Mouse (Mus musculus) adipose tissue, adult 10 weeks (tissue): ENCODE data around the gene Mfsd4b5. TPM values are rescaled to one million over a fixed set of nuclear protein-coding genes. Genes with fewer than 3 reads are reported as not detected.

Source experiments
- polyA plus RNA-seq: library from polyadenylated mRNA; stranded (reverse); fragments of 350-450 nt; fragmentation: Illumina TruSeq; extraction: RNeasy Lipid Tissue Mini Kit (QIAGEN cat#74804); gene quantifications from one replicate; pipeline ENCODE4 v1.2.3, GENCODE M21; 2014; ENCODE audit warnings: low read depth, low replicate concordance

The Mfsd4b5 gene
- polyA plus RNA-seq, result 0.62 TPM

GRCm38 (mm10) chr10:39986466-39986865 lies at the start of gene Mfsd4b5:
Mfsd4b5 (minus strand) TSS chr10:39986646.

DNA sequence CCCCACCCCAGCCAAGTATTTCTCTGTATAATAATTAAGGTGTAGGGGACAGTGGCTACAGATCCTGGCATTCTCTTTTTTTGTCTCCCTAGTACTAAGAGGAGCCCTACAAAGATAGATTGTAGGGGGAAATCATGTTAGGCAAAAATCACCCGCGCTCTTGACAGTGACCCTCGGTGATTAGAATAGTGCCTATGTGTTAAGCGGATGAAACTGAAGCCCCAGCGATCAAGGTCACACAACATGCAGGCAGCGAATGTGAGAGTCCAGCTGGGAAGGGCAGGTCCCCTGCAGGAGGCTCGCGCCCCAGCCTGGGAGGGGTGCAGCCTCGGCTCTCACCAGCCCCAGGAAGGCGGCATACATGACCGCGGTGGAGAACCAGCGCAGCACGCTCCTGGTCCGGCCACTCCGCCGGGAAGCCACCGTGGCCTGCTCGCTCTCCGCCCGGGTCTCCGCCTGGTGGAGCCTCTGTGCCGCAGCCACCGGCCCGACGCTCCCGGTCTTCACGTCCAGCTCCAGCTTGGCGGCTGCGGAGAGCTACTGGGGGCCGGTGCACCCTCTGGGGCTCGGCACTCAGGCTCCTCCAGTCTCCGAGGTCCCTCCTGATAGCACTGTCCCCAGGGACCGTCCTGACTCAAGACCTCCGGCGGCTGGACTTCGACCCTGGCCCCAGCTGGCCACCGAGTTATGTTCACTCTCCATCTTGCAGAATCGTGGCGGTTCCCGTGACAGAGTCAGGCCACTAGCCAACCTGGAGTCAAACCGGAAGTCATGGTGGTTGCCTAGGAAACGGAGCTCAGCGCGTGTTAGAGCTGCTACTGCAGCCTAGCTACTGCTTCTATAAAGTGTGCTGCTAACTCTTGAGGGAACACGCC lies 38.3 kb upstream of the Mfsd4b5 start, which contains the start of gene Mfsd4b1:
Gene Mfsd4b1 (minus strand): TSS at position 715 of the 875 bp plus-strand sequence.

DNA sequence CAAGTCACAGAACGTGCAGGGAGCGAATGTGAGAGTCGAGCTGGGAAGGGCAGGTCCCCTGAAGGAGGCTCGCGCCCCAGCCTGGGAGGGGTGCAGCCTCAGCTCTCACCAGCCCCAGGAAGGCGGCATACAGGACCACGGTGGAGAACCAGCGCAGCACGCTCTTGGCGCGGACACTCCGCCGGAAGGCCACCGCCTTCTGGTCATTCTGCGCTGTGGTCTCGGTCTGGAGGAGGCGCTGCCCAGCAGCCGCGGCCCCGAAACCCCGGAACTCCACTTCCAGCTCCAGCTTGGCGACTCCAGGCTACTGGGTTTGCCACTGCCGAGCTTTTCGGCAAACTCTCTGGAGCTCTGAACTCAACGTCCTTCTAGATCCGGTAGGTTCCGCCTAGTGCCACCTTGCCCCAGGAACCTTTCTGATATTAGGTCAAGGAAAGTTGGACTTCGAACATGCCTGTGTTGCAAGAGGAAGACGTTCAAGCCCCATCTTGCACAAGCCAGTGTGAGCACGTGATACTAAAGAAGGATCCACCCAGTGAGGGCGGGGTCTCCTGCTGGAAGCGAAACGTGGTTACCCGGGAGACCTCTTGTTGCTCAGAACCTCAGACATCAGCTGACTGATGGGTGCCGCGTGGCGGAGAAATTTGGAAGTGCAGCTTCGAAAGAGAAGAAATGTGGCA lies 26.5 kb downstream of the Mfsd4b5 start, which contains the start of gene Mfsd4b3:
Gene Mfsd4b3 (minus strand): TSS at position 393 of the 680 bp plus-strand sequence.

GRCm38 (mm10) chr10:39926616-39927139 lies 59.8 kb downstream of the Mfsd4b5 start, which contains the start of gene Mfsd4b2:
Mfsd4b2 (minus strand) TSS chr10:39926923.

Other genes with a start within 250 kb of the Mfsd4b5 start
- 10.5 TPM for gene Mfsd4b4, start 87.4 kb downstream of the Mfsd4b5 start, polyA plus RNA-seq
- 0.12 TPM for gene Mfsd4b2, start 59.7 kb downstream of the Mfsd4b5 start, polyA plus RNA-seq
- gene Mfsd4b3, start 26.5 kb downstream of the Mfsd4b5 start, polyA plus RNA-seq, result 1.7 TPM
- gene Mfsd4b1, start 38.6 kb upstream of the Mfsd4b5 start, polyA plus RNA-seq, result 1.9 TPM
- gene Slc16a10, start 155.6 kb upstream of the Mfsd4b5 start, polyA plus RNA-seq, result 71.9 TPM